Mouse (Mus musculus): ENCODE results near the gene Myo1d.

DNA sequence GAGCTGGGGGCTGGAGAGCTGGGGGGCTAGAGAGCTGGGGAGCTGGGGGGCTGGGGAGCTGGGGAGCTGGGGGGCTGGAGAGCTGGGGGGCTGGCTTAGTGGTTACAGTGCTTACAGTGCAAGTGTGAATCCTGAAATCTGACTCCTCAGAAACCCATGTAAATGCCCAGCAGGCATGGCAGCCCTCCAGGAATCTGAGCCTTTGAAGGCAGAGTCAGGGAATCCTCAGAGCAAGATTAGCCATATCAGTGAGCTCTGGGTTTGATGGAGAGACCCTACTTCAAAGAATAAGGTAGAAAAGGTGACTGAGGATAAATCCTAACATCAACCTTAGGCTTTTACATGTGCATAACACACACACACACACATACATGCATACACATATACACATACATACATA, 194.1 kb downstream of the Myo1d start:
- no peak for TF ChIP-seq HCFC1 (IDR thresholded peaks at IDR 0.05; ENCODE audit: low read depth, low read length)
- no peak for TF ChIP-seq NRF1 (IDR thresholded peaks at IDR 0.05; ENCODE audit: insufficient read depth, low read depth, low read length, poor library complexity, severe bottlenecking)
- no peak for TF ChIP-seq RAD21 (IDR thresholded peaks at IDR 0.05; ENCODE audit: low read depth, low read length)
- no peak for TF ChIP-seq CTCF (IDR thresholded peaks at IDR 0.05 in 2 of 3, conservative IDR thresholded peaks at IDR 0.05 in 1 of 3; ENCODE audit: control insufficient read depth in 1 of 3, insufficient read depth in 1 of 3, low read depth in 2 of 3, low read length in 3 of 3, poor library complexity in 1 of 3, severe bottlenecking in 1 of 3)
- TF ChIP-seq POLR2A (IDR thresholded peaks at IDR 0.05; ENCODE audit: control insufficient read depth in 1 of 2, insufficient read depth in 1 of 2, low read depth in 1 of 2, low read length in 2 of 2, poor library complexity in 1 of 2) = no peak
- TF ChIP-seq SMC3 (IDR thresholded peaks at IDR 0.05; ENCODE audit: low read depth, low read length) = no peak
- no peak for TF ChIP-seq E2F4 (IDR thresholded peaks at IDR 0.05; ENCODE audit: borderline replicate concordance, low read depth, low read length)
- TF ChIP-seq RCOR1 (IDR thresholded peaks at IDR 0.05; ENCODE audit: low read depth, low read length) = no peak
- no peak for TF ChIP-seq USF1 (IDR thresholded peaks at IDR 0.05; ENCODE audit: low read depth, low read length)
- TF ChIP-seq MEF2A (IDR thresholded peaks at IDR 0.05; ENCODE audit: extremely low read depth, insufficient replicate concordance, low read depth, low read length, poor library complexity, severe bottlenecking) = no peak
- no peak for TF ChIP-seq MXI1 (IDR thresholded peaks at IDR 0.05; ENCODE audit: low read depth, low read length)

All from MEL (cell line).